Mouse (Mus musculus) MN1 (cell line): ENCODE results near the gene Chst8.

ENCODE experiments used
- DNase-seq: peaks from one replicate; pipeline ENCODE4 v3.0.0-alpha.2; 2016; ENCODE audit warnings: low spot score

Chst8 gene

GRCm38 (mm10) chr7:34667874-34668273, 144.6 kb downstream of the Chst8 start:
- DNase-seq: no peak

- DNase-seq: no peak
These were observed 149.4 kb downstream of the Chst8 start for GRCm38 (mm10) chr7:34663145-34663544.

GRCm38 (mm10) chr7:34662227-34662626, 150.3 kb downstream of the Chst8 start:
- DNase-seq: no peak

- no peak for DNase-seq
These were observed 153.0 kb downstream of the Chst8 start for GRCm38 (mm10) chr7:34659386-34660085.

- no peak for DNase-seq
These were observed 155.9 kb downstream of the Chst8 start, which contains the start of gene Kctd15 for GRCm38 (mm10) chr7:34656632-34657031. Gene Kctd15, minus strand, starts transcription at chr7:34656732.

DNA sequence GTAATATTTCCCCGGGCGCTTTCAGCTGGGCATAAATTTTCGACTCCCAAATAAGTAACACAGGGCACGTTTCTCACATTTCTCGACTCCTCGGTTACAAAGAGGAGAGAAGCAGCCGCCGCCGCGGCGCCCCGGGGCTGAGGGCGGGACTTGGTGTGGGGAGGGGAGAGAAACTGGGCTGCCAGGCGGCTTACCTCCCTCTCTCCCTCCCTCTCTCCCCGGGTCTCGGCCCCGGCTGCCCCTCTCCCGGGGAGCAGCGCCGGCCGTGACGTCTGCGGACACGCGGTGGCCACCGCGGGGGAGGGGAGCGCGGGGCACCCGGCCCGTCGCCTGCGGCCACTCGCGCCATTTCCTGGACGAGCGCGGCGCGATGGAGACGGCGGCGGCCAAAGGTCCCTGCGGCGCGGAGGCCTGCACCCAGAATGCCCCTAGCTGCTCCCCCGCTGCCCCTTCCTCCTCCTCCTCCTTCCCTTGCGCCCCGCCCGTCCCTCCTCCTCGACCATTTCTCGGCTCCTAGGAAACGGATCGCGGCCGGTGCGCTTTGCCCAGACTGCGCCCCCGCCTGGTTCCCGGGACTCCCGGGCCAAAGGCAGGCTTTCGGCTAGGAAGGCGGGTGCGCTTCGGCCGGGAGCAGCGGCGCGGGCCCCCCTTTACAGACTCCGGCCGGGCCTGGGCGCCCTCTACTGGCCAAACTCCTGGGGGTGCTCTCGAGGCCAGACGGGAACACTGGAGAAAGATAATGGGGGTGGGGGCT, 157.2 kb downstream of the Chst8 start:
- peak; percentile 93 for DNase-seq

GRCm38 (mm10) chr7:34654441-34655085, 157.9 kb downstream of the Chst8 start:
- peak; percentile 62 for DNase-seq

GRCm38 (mm10) chr7:34653731-34654440, 158.6 kb downstream of the Chst8 start:
- DNase-seq: peak; percentile 54

DNA sequence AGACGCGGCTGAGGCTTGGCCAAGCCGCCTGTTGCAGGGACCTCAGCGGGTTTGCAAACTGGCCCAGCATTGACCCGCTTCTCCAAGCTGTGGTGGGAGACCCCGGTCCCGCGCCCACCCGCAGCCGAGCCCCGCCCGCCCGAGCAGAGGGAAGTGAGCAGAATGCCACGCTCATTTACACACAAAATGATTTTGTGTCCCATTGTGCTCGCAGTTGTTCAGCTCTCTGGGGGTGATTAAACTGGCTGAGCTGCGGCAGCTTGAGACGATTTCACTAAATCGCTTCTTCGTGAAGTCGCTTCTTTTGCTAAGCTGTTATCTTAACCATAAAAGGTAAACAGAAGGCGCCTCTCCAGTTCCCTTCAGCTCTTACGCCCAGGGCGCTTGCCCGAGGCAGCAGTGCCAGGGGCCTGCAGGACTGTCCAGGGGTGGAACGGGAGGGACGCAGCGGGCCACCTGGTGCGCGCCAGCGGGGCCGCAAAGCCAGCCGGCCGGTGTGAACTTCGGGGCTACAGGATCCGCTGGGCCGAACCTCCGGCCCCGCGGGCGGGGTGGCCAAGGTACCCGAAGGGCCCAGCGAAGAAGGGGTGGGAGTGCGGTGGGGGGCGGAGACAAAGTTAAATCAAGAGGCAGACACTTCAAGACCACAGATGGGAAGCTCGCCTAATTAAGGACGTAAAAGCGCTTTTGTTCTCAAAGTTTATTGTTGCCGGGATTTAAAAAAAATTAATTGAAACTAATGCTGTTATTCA, 159.6 kb downstream of the Chst8 start:
- DNase-seq: peak; percentile 42

- DNase-seq: no peak
These were observed 161.1 kb downstream of the Chst8 start for GRCm38 (mm10) chr7:34651381-34651780.

DNA sequence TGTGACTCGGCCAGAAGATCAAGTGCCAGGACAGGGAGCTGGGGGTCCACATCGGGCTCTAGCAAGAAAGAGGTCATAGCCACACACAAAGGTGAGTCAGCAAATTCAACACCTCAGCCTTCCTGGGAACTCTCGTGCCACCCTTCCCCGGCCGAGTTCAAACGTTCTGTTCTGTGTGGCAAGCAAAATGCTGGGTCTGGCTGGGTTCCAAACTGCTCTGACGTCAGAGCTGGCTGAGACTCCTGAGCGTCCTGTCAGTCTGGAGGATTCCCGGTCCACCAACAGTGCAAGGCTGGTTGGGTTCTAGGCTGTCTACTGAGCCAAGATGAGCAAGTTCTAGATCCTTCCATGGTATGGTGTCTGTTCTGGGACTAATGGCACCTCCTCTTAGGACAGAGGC, 165.5 kb downstream of the Chst8 start:
- DNase-seq: peak; percentile 80

DNA sequence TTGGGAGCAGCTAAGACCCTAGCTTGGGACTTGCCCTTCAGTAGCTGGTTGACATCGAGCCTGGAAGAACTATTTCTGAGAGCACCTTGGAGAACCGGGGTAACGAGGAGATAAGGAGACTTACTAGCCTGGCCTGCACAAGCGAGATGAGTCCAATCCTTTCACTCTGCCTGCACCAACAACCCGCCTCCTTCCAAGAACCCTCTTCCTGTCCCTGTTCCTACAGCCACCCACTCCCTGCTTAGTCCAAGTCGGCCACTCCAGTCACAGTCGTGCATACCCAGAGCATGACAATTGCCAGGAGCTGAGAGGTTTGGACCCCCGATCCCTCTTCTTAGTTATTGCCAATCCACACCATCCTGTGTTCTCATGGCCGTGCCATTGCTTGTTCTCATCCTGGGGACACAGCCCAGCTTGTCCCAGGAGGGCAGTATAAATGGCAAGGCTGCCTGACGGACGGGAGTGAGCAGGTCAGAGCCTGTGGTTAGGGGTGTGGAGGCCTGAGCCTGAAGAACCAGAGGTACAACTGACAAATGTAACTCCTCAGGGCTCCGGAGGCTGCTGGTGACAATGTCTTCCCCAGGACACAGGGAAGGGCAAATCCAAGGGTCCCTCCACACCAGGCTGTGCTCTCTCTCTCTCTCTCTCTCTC, 166.2 kb downstream of the Chst8 start:
- no peak for DNase-seq

DNA sequence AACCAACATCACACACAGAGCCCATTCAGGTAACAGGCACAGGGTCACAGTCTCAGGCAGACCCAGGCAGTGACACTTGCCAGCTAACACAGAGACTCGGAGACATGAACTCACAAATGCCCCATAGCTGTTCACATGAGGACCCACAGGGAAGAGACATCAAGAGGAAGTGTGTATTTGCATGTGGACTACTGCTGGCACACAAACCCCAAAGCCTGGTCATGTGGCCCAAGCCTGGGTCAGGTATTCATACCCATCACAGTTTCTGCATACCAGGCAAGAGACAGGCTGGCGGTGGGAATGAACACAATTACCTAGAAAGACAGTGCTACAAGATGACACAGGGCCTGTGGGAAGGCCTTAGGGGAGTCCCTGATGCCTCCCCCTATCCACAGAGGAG, 166.9 kb downstream of the Chst8 start:
- DNase-seq: no peak

- DNase-seq: no peak
These were observed 167.9 kb downstream of the Chst8 start for GRCm38 (mm10) chr7:34644591-34644990.

- no peak for DNase-seq
These were observed 169.2 kb downstream of the Chst8 start for GRCm38 (mm10) chr7:34643329-34643728.

DNA sequence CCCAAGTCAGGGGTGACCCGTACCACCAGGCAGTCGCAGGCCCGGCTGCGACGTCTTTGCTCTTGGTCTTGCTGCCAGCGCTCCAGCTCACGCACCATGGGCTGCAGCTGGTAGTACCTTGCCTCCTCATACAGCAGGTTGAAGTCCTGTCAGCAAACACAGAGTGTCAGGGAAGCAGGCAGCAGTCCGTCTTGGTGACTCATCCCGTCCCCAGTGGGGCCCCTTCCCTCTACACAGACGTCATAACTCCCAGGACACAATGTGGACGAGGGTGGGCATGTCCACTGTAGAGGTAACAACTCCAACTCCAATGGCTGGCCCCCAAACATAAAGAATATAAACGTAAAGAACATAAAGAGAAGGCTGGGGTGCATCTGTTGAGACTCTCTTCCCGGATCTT, 170.5 kb downstream of the Chst8 start:
- DNase-seq: no peak

GRCm38 (mm10) chr7:34639798-34640197, 172.7 kb downstream of the Chst8 start:
- DNase-seq: no peak

DNA sequence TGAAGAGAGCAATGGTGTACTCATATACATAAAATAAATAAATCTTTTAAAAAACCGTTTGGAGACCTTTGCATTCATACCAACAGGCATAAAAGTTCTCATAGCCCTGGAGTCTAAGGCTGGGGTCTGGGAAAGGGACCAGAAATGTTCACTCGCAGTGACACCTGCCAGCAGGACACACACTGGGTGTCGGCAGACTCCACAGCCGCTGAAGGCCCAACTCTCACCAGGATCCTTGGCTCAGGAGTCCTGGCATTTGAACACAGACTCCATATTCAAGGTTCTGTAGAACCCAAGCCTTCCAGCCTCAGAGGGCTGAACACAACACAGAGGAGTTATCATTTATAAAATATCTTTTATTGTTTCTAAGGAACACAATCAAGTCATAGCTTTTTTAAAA, 175.8 kb downstream of the Chst8 start:
- DNase-seq: no peak

GRCm38 (mm10) chr7:34632966-34633742, 179.4 kb downstream of the Chst8 start:
- no peak for DNase-seq
